Mouse (Mus musculus) right cerebral cortex, adult 18-20 months (tissue): Measurements from ENCODE around the gene Scpep1.
A peak's percentile ranks its signal among the peaks of the same experiment; 100 is the strongest.
"Not testable (repeated sequence)": the region's sequence is repeated elsewhere in the genome, so short reads cannot be mapped to it uniquely, and the experiment has no call there.

ENCODE experiments used
- DNase-seq: peaks from one replicate; pipeline ENCODE4 v3.0.0; 2022; ENCODE audit warnings: mixed read lengths

Scpep1 gene

DNA sequence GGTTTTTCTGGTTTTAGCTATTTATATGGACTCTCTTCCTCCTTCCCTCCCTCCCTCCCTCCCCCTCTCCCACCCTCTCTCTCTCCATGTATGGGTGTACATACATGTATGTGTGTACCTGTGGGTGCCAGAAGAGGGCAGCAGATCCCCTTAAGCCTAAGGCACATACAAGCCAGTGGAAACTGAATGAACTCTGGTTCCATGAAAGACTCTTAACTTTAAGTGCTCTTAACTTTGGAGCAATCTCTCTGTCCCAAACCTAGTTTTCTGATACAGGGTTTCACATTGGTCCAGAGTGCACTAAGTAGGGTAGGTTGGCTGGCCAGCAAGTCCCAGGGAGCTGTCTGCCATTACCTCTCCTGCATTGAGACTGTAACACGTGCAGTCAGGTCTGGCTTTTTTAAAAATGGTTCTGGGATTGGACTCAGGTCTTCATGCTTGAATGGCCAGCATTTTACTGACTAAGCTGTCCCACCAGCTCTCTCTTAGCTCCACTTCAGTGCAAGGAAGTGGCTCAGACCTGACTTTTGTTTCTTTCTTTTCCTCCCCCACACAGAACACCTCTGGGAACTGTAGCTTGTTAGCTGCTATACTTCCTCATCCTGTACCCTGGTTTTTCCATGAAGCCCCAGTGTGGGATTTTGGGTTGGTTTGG is 46.6 kb downstream of the Scpep1 start:
- peak; percentile 61 for DNase-seq

DNA sequence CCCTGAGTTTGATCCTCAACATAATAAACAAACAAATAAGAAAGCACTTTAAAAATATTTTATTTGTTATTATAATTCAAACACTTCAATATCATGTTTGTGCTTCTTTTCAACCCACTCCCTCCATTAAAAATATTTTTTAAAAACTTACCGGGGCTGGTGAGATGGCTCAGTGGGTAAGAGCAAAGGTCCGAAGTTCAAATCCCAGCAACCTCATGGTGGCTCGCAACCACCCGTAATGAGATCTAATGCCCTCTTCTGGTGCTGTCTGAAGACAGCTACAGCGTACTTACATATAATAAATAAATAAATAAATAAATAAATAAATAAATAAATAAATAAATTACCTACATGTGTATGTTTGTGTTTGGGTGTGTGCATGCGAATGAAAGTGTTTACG is 47.4 kb downstream of the Scpep1 start:
- no peak for DNase-seq

DNA sequence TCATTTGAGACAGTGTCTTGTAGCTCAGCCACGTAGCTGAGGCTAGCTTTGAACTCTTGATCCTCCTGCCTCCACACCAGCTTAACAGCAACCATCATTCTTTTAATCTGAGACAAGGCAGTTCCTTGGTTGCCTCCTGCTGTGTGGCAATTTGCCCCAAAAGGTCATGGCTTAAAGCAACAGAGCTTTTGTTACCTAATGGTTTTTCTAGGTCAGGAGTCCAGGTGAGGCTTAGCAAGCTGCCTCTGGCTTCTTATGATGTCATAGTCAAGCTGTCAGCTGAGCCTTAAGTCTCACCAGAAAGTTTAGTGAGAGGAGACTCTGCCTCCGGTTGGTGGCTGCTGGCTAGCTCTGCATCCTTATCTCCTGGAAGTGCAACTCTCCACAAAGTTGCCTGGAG is 49.6 kb downstream of the Scpep1 start:
- DNase-seq: no peak

DNA sequence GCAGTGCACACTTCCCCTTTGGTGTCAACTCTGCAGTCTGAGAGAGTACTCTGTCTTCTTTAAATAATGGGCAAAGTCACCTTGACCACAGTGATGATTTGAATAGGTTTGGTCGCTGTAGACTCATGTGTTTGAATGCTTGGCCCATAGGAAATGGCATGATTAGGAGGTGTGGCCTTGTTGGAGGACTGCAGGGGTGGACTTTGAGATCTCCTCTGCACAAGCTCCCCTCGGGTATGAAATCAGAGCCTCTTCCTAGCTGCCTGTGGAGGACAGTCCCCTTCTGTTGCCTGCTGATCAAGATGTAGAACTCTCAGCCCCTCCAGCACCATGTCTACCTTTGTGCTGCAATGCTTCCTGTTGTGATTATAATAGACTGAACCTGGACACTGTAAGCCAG is 51.2 kb downstream of the Scpep1 start:
- no peak for DNase-seq

DNA sequence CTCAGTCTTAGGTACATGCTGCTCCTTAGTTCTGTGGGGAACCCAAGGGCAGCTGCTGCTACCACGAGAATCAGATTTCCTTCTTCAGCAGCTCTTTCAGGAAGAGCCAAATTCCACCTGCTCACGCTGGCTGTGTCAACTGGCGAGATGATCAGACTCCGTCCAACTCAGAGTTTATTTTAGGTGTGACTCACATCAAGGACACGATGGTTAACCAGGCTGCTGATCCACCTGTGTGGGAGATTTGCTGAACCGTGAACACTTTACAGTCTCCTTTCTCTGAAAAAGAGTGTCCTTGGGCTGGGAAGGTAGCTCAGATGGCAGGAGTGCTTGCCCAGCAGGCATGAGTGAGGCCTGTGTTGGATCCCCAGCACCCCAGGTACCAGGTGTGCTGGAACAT is 52.5 kb downstream of the Scpep1 start:
- no peak for DNase-seq

DNA sequence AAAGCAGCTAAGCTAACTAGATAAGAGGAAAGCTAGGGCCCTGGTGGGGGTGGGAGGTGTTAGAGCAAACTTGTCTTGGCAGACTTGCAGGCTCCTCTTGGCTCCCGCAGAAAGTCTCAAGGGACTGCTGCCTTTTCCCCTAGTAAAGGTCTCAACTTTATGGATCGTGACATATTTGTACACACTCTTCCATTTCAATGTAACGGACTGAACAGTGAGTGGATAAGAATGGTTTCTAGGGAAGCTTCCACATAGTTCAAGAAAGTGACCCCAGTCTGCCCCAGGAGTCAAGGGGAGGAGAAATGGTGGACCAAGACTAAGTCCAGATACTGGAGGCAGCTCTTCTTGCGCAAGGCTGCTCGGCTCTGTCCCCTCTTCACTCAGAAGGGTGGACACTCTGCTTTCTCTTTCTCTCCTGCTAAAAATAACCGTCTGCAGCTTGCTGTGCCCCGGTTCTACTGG is 53.9 kb downstream of the Scpep1 start:
- no peak for DNase-seq

DNA sequence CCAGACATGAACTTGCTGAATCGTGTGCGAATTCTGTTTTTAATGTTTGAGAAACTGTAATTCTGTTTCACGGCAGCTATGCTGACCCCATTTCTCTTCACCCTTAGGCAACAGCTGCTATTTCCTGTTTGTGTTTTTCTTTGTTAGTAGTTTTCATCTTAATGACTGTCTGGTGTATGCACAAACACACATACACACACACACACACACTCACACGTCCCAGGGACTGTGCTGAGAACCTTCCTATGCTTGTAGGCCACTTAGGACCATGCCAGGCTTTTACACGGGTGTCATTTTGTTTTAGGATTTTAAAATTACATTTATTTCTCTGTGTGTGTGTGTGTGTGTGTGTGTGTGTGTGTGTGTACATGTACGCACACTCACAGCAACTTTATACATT is 55.7 kb downstream of the Scpep1 start:
- DNase-seq: no peak

DNA sequence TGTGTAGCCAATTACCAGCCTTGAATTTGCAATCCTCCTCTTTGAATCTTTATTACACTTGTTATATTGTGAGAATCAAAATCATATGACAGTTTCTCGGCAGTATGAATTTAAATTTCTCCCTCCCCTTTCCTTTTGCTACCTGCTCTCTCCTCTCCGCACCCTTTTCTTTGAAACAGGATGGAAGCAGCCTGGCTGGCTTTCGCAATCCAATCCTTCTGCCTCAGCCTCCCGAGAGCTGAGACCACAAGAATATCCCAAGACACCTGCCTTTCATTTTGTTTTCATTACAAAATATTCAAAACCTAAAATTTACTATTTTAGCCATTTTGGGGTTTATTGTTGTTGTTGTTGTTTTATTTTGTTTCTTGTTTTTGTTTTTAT is 56.9 kb downstream of the Scpep1 start:
- no peak for DNase-seq

DNA sequence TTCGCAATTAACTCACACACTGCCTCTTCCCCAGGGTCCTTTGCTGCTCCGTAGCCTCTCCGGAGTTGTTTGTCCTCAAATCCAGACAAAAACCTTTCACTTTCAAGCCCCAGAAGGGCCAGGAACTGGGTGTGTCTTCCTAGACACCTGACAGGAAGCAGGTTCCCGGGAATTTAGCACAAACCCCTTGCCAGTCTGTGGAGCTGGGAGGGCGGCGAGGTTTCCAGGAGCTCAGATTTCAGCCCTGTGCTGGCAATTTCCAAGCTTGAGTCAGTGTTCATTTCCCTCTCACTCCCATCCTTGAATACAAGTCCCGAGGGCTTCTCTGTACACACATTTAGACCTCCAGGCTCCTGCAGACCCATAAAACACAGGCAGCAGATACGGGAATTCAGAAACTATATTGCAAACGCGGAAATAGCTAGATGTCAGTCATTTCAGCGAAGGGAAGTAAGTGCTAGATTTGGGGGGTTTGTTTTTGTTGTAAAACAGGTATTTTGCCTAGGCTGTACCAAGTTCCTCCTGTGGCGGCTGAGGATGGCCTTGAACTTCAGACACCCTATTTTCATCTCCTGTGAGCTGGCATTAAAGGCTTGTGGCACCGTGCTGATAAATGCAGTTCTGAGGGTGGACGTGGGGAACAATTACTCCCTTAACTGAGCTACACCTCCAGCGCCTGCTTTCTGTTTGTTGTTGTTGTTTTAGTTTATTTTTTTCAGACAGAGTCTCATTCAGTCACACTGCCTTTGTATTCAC is 57.5 kb downstream of the Scpep1 start:
- DNase-seq: no peak

DNA sequence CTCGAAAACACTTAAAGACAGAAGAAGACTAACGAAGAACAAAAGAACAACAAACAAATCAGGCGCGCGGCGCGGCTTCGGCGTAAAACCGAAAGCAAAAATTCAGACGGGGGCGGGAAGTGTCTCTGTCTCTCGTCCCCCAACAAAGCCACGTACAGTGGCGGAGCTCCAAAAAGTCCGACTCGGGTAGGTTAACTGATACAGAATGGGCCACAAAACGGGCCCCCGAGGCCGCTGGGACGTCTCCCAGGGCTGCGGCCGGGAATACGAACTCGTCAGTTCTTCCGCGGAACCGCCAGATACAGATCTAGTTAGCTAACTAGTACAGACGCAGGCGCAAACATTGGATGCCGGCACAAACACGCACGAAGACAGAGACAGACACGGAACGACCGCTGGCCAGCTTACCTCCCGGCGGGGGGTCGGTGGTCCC is 59.4 kb downstream of the Scpep1 start:
- peak; percentile 22 for DNase-seq

DNA sequence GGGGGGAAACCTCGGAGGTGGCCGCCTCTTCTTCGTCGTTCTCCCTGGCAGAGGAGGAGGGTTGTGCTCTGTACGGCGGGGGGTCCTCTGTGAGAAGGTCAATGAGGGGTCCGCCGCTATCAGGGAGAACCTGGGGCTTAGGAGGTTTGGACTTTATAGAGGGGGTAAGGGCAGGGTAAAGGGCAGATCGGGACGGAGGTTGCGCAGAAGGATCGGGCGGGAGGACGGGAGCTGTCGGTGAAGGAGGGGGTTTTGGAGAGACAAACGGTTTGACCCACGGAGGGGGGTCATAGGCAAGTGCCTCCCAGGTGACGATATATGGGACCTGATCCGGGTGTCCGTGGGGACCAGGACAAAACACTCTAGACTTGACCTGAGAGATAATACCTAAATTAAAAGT is 60.0 kb downstream of the Scpep1 start:
- DNase-seq: not testable (repeated sequence)

DNA sequence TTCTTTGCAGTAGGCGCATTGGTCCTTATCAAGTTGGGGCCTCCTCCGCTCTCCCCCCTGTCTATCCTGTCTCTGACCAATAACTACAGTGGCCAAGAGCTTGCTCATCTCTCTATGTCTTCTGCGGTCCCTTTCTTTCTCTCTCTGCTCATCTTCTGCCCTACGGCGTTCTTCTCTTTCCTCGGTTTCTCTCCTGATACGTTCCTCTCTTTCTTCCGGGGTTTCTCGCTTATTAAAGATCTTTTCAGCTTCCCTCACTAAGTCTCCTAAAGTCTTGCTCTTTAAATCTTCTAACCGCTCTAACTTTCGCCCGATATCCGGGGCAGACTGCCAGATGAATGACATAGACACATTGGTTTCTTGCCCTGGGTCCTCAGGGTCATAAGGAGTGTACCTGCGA is 61.0 kb downstream of the Scpep1 start:
- not testable (repeated sequence) for DNase-seq

DNA sequence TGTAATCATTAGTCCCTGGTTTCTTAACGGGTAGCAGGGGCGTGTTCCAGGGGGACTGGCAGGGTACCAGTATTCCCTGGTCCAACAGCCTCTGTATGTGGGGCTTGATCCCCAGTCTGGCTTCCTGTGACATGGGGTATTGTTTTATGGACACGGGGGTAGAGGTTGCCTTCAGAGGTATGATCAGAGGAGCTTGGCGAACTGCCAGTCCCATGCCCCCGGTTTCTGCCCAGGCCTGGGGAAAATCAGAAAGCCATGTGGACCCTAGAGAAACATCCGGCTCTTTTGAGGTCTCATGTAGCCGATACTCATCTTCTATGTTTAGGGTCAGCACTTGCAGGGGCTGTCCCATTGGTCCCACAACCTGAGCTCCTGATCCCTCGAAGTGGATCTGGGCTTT is 61.8 kb downstream of the Scpep1 start:
- not testable (repeated sequence) for DNase-seq

DNA sequence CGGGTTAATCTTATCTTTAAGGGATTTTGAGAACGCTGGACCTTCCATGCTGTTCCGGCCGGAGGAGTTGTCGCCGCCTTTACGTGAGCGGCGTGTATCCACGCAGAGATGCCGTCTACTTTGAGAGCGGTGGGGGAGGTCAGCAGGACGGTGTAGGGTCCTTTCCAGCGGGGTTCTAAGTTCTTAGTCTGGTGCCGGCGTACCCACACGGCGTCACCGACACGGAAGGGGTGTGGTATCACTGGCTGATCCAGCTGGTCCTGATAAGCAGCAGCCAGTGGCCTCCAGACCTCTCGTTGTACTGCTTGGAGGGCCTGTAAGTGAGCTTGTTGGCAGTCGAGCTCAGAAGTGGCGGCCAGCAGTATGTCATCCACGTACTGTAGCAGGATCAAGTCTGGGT is 62.5 kb downstream of the Scpep1 start:
- DNase-seq: not testable (repeated sequence)

DNA sequence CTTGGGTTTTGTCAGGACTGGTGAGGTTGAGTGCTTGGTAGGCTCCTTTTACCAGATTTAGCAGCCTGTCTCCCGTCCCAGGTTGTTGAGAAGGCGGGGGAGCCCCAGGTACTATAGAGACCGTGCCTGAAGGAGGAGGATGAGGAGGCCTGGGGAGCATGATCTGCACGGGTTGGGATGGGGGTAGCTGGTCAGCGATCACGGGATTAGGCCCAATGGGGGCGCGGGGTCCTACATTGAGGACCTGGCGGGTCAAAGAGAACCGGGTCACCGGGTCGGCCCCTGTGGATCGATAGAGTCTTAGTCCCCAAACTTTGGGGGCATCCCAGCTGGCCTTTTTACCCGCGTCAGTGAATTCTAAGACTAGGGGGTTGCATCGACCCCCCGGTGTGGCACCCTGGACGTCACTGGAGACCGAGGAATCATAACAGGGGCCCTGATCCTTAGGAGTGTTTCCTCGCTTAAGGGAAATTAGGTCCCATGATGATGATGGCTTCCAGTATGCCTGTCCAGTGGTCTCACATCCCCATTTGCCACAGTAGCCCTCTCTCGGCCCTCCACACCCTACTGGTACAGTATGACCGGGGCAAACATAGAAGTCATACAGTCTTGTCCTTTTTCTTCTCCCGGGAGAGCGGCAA is 63.2 kb downstream of the Scpep1 start:
- peak; percentile 46 for DNase-seq

DNA sequence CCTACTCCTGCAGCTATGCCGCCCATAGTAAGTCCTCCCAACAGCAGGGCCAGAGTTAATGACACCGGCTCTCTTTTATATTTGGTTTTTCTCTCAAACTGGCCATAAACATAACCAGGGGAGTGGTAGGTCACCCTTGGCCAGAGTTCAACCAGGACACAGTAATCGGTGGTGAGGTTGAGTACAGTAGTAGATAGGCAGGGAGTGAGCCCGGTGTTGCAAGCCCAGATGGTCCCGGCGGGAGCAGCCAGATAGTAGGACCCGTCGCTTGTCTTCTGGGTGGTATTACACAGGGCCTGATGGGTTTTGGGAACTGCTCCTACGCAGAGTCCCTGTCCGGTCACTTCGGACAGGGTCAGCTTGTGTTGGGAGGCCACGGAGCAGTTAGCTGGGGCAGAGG is 63.8 kb downstream of the Scpep1 start:
- not testable (repeated sequence) for DNase-seq

DNA sequence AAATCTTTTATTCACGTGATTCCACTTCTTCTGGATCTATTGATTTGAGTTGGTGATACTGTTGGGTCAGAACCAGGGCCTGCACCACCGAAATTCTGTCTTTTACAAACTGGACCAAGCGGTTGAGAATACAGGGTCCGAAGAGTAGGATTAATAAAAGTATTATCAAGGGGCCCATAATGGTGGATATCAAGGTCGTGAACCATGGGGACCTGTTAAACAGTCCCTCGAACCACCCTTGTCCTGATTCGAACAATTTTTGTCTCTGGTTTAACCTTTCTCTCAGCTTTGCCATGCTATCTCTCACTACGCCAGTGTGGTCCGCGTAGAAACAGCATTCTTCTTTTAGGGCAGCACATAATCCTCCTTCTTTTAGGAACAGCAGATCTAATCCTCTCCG is 64.4 kb downstream of the Scpep1 start:
- not testable (repeated sequence) for DNase-seq

DNA sequence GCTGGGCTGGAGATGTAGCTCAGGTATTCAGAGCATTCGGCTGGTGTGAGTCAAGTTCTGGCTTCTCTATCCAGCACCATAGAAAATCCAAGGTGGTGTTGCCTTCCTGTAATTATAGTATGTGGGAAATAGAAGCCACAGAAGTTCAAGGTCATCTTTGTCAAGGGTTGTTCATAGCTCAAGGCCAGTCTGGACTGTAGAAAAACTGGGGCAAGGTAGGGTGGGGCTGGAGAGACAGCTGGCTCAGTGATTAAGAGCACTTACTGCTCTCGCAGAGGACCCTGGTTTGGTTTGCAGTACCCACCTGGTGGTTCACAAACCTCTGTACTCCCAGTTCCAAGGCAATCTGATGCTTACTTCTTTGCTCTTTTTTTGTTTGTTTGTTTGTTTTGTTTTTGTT is 66.3 kb downstream of the Scpep1 start:
- no peak for DNase-seq

DNA sequence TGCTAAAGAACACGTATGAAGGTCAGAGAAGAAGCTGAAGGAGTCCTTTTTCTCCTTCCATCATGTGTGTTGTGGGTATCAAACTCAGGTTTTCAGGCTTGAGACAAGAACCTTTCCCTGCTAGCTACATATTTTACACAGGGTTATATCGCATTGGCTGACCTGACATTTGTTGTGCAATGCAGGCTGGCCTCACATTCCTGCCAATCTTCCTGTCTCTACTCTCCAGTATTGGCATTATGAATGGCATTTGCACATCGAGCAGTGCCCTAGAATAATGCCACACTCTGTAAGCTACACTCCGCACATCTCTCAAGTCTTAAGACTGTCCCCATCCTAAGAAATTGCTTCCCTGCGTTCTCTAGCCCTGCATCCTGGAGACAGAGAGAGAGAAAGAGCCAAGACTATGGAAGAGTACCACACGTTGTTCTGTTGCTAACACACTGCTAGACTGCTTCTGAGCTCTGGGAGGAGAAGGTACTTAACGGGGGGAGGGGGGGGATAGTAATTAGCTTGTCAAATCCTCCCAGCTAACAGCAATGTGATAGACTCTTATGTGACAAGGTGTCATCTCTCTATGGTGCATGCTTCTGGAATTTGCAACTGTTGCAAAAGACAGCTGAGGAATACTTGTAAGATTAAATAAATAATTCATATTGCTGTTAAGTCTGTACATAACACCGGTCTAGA is 70.7 kb downstream of the Scpep1 start:
- no peak for DNase-seq

DNA sequence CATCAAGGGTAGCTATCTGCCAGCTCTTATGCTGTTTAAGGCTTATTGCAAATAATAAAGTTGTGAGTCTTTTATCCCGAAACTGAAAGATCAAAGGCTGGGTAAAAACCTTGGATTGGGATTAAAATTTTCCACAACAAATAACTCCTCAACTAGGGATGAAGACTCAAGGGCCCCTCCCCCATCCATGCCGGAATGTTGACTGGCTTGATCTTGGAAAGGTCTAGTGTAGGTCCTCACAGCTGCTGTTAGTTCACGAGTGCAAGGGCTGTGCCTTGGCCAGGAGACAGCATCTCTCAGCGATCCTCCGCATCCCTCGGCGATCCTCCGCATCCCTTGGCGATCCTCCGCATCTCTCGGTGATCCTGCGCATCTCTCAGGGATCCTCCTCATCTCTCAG is 77.3 kb downstream of the Scpep1 start:
- DNase-seq: no peak
